10 mouse cellular contexts compared by ENCODE assay signal in genomic region chr4:31851006-31851405, GRCm38 (mm10).
A peak's percentile ranks its signal among the peaks of the same experiment; 100 is the strongest.
DNase-seq lines count a peak whose midpoint lies in the region; TF ChIP-seq lines count a peak whose summit lies in the region.
"Had no signal": no experiment of that assay in that cellular context is flagged by ENCODE, and none has a peak within 500 bp of the region (broad histone marks: within the 10 kb centered on the region; RNA-seq: fewer than 3 reads in every experiment).

No protein-coding gene starts in this region.

- no peak overlapping the region for H3K27ac ChIP-seq in layer of hippocampus, adult 2 months
- no peak overlapping the region for H3K27ac ChIP-seq in embryonic facial prominence, embryonic 10.5 days (replicated peaks)
- H3K27ac ChIP-seq: embryonic facial prominence, embryonic 15.5 days; midbrain, embryonic 12.5 days had no signal

- H3K4me3 ChIP-seq in layer of hippocampus, adult 2 months: no peak overlapping the region
- H3K4me3 ChIP-seq in embryonic facial prominence, embryonic 10.5 days: no peak overlapping the region
- H3K4me3 ChIP-seq: embryonic facial prominence, embryonic 15.5 days; midbrain, embryonic 12.5 days had no signal

- peak; percentile 5 to 10 for DNase-seq in cerebellum, postnatal 36 days
- DNase-seq in cerebellum, adult 11 months: no peak
- DNase-seq in layer of hippocampus, adult 2 months (ENCODE audit: low spot score in 2 of 2): peak in 1 of 2 experiments; percentile 20
- DNase-seq in layer of hippocampus, postnatal 36 days: no peak
- DNase-seq in A20 (ENCODE audit: low read depth, low spot score): peak; percentile 35
- peak; percentile 30 for DNase-seq in embryonic facial prominence, embryonic 10.5 days (ENCODE audit: low spot score)
- no peak for DNase-seq in natural killer cell, adult 2 months (ENCODE audit: low spot score in 2 of 2)
- DNase-seq in spleen, postnatal 10 days (ENCODE audit: low spot score in 2 of 2): no peak

- H3K36me3 ChIP-seq in embryonic facial prominence, embryonic 10.5 days (replicated peaks): no peaks in the 10 kb centered on the region
- H3K36me3 ChIP-seq: embryonic facial prominence, embryonic 15.5 days; midbrain, embryonic 12.5 days had no signal

- H3K9me3 ChIP-seq in embryonic facial prominence, embryonic 10.5 days: no peaks in the 10 kb centered on the region
- H3K9me3 ChIP-seq: embryonic facial prominence, embryonic 15.5 days; midbrain, embryonic 12.5 days had no signal

- 48% methylated on average over 3 of the region's 3 CpGs for WGBS in embryonic facial prominence, embryonic 10.5 days

- H3K4me1 ChIP-seq in embryonic facial prominence, embryonic 10.5 days: no peaks in the 10 kb centered on the region
- H3K4me1 ChIP-seq: embryonic facial prominence, embryonic 15.5 days; midbrain, embryonic 12.5 days had no signal

- no peaks in the 10 kb centered on the region for H3K27me3 ChIP-seq in embryonic facial prominence, embryonic 10.5 days (replicated peaks; ENCODE audit: low read depth, poor library complexity, severe bottlenecking)
- H3K27me3 ChIP-seq: embryonic facial prominence, embryonic 15.5 days; midbrain, embryonic 12.5 days had no signal

- peak; percentile 75 for TF ChIP-seq CTCF in layer of hippocampus, adult 2 months (conservative IDR thresholded peaks at IDR 0.05)

Comparison
In these comparisons a context has a peak if more than half of its experiments do, and no peak if none do; other contexts are left out.
1. DNase-seq: peak in cerebellum, postnatal 36 days (2 of 2), A20 (single experiment) and embryonic facial prominence, embryonic 10.5 days (single experiment); none in cerebellum, adult 11 months (single experiment), layer of hippocampus, postnatal 36 days (0 of 2), natural killer cell, adult 2 months (0 of 2) and spleen, postnatal 10 days (0 of 2).